50 mouse cellular contexts compared by ENCODE assay signal in genomic region chr6:41030821-41031220, GRCm38 (mm10). TPM values are rescaled to one million over a fixed set of nuclear protein-coding genes. Genes with fewer than 3 reads are reported as not detected.
"Had no signal": no experiment of that assay in that cellular context is flagged by ENCODE, and none has a peak within 500 bp of the region (broad histone marks: within the 10 kb centered on the region; RNA-seq: fewer than 3 reads in every experiment).

No protein-coding gene starts in this region.

- H3K4me1 ChIP-seq: heart, embryonic 10.5 days; heart, embryonic 15.5 days; hindbrain, embryonic 12.5 days; hindbrain, embryonic 13.5 days; hindbrain, embryonic 15.5 days; intestine, embryonic 15.5 days had no signal

- H3K4me3 ChIP-seq: heart, embryonic 10.5 days; heart, embryonic 12.5 days; heart, embryonic 13.5 days; heart, embryonic 15.5 days; hindbrain, embryonic 10.5 days; hindbrain, embryonic 12.5 days; hindbrain, embryonic 13.5 days; hindbrain, embryonic 15.5 days; intestine, embryonic 15.5 days; kidney, embryonic 15.5 days; layer of hippocampus, adult 2 months had no signal

- H3K27ac ChIP-seq: heart, embryonic 10.5 days; heart, embryonic 13.5 days; heart, embryonic 15.5 days; hindbrain, embryonic 10.5 days; hindbrain, embryonic 12.5 days; hindbrain, embryonic 13.5 days; hindbrain, embryonic 14.5 days; hindbrain, embryonic 15.5 days; hindbrain, postnatal 0 days; intestine, embryonic 15.5 days; kidney, embryonic 15.5 days; kidney, postnatal 0 days; layer of hippocampus, adult 2 months had no signal

- DNase-seq: heart, postnatal 10 days; heart, postnatal 14 days; heart, postnatal 36 days; heart, postnatal 4 days; kidney, adult 11 months; kidney, adult 18-20 months; kidney, adult 2 months; kidney, adult 8-10 months; kidney, adult 9 months; kidney, postnatal 10 days; kidney, postnatal 14 days; kidney, postnatal 25 days; kidney, postnatal 36 days; kidney, postnatal 4 days; layer of hippocampus, adult 9-11 months; layer of hippocampus, postnatal 36 days had no signal

- ATAC-seq: hindbrain, embryonic 16.5 days; hindbrain, postnatal 0 days; inflammation-experienced regulatory T-cells, adult 6 months; intestine, embryonic 15.5 days; intestine, embryonic 16.5 days; intestine, postnatal 0 days had no signal

RNA-seq across cellular contexts. Expression of gene 2210010C04Rik, which starts 4.5 kb away (rescaled TPM):
- total RNA-seq: heart, postnatal 10 days; heart, postnatal 14 days; heart, postnatal 25 days; heart, postnatal 36 days; heart, postnatal 4 days; hematopoietic stem cell, adult 5-6 weeks; hindbrain, postnatal 0 days; layer of hippocampus, adult 18-20 months; layer of hippocampus, adult 2 months; layer of hippocampus, adult 8-10 months; layer of hippocampus, postnatal 10 days; layer of hippocampus, postnatal 14 days; layer of hippocampus, postnatal 25 days; layer of hippocampus, postnatal 36 days; left cerebral cortex, adult 18-20 months had no signal
- polyA plus RNA-seq: heart, embryonic 10.5 days; heart, embryonic 11.5 days; heart, embryonic 12.5 days; heart, embryonic 13.5 days; heart, embryonic 14.5 days; heart, embryonic 15.5 days; heart, embryonic 16.5 days; heart, postnatal 0 days; hindbrain, embryonic 10.5 days; hindbrain, embryonic 11.5 days; hindbrain, embryonic 12.5 days; hindbrain, embryonic 13.5 days; hindbrain, embryonic 14.5 days; hindbrain, embryonic 15.5 days; hindbrain, embryonic 16.5 days; hindbrain, postnatal 0 days; kidney, embryonic 14.5 days; kidney, embryonic 15.5 days; kidney, embryonic 16.5 days; kidney, postnatal 0 days had no signal

RNA-seq across cellular contexts. Expression of gene Gm2663, which starts 31.5 kb away (rescaled TPM):
- total RNA-seq: heart, postnatal 10 days; heart, postnatal 14 days; heart, postnatal 25 days; heart, postnatal 36 days; heart, postnatal 4 days; hematopoietic stem cell, adult 5-6 weeks; hindbrain, postnatal 0 days; layer of hippocampus, adult 18-20 months; layer of hippocampus, adult 2 months; layer of hippocampus, adult 8-10 months; layer of hippocampus, postnatal 10 days; layer of hippocampus, postnatal 14 days; layer of hippocampus, postnatal 25 days; layer of hippocampus, postnatal 36 days; left cerebral cortex, adult 18-20 months had no signal
- polyA plus RNA-seq: heart, embryonic 10.5 days; heart, embryonic 16.5 days; heart, postnatal 0 days; hindbrain, embryonic 10.5 days; hindbrain, embryonic 11.5 days; hindbrain, embryonic 12.5 days; hindbrain, embryonic 13.5 days; hindbrain, embryonic 14.5 days; hindbrain, embryonic 15.5 days; hindbrain, embryonic 16.5 days; hindbrain, postnatal 0 days; kidney, adult 2 months; kidney, embryonic 14.5 days; kidney, embryonic 15.5 days; kidney, embryonic 16.5 days; large intestine, adult 2 months had no signal
